Mouse (Mus musculus): ENCODE results near the gene Ppara. TPM values are rescaled to one million over a fixed set of nuclear protein-coding genes. Genes with fewer than 3 reads are reported as not detected.

Ppara gene
- polyA plus RNA-seq, 2 experiments = 4.4 to 6.9 TPM

DNA sequence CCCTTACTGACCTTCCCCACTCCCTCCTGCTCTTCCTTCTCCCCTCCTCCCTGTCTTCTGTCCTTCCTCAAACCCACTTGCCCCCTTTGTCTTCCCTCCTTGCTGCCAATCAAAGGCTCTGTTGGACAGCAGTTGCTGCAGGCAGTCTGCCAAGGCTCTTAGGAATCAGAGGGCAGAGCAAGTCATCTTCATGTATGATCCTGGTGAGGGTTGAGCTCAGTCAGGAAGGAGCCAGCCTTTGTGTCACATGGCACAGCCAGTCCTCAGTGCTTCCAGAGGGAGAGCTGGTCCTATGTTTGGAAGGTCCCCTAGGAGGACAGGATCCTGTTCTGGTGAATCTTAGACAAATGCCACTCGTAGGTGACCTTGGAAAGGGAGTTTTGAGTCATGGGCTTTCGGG, 68.1 kb downstream of the Ppara start:
- no peak overlapping the region for H3K9ac ChIP-seq (replicated peaks)
- H3K27me3 ChIP-seq (ENCODE audit: control insufficient read depth, insufficient read depth, low read length) = no peaks in the 10 kb centered on the region
- H3K4me1 ChIP-seq (replicated peaks; ENCODE audit: control insufficient read depth in 2 of 2, insufficient read depth in 2 of 2, low read length in 1 of 2) = no peaks in the 10 kb centered on the region
- DNase-seq (ENCODE audit: low read depth in 3 of 3, low spot score in 3 of 3) (no peak), ATAC-seq (ENCODE audit: insufficient read depth) (no peak)
- no peak for TF ChIP-seq CTCF (IDR thresholded peaks at IDR 0.05; ENCODE audit: low read depth)
- no peak for TF ChIP-seq EP300 (IDR thresholded peaks at IDR 0.05; ENCODE audit: low read depth)
- no peaks in the 10 kb centered on the region for H3K36me3 ChIP-seq (replicated peaks; ENCODE audit: control insufficient read depth, insufficient read depth, low read depth)
- no peak overlapping the region for H3K4me3 ChIP-seq (ENCODE audit: insufficient read depth in 1 of 2, low read depth in 2 of 2, low read length in 2 of 2)
- WGBS (ENCODE audit: insufficient replicate concordance) = 56% methylated on average over 2 of the region's 2 CpGs
- H3K9me3 ChIP-seq (ENCODE audit: control insufficient read depth, low read length) = no peaks in the 10 kb centered on the region
- no peak overlapping the region for H3K27ac ChIP-seq
- no peak overlapping the region for H3K4me2 ChIP-seq (ENCODE audit: low read depth)

DNA sequence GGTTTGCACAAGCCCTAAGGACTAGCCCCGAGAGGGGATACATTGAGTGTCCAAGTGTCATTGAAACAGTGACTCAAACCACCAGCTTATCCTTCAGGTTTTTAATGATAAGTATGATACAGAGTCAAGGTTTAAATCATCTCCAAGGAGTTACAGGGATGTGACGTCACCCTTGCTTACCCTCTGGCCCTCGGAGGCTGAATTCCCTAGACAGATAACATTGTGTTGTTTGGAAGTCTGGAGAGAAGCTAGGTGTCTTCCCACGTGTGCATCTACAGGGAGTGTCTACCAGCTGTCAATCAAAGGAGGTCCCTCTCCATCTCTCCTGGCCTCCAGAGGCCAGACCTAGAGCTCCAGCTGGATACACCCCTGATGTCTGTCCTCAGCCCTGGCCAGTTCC, 72.1 kb downstream of the Ppara start:
- ATAC-seq (ENCODE audit: insufficient read depth) (no peak), DNase-seq (ENCODE audit: low read depth in 3 of 3, low spot score in 3 of 3) (no peak)
- H3K4me1 ChIP-seq (replicated peaks; ENCODE audit: control insufficient read depth in 2 of 2, insufficient read depth in 2 of 2, low read length in 1 of 2) = peaks cover 9 to 12% of the 10 kb centered on the region in 2 experiments
- H3K36me3 ChIP-seq (replicated peaks; ENCODE audit: control insufficient read depth, insufficient read depth, low read depth) = no peaks in the 10 kb centered on the region
- H3K27ac ChIP-seq = no peak overlapping the region
- no peak overlapping the region for H3K4me3 ChIP-seq (ENCODE audit: insufficient read depth in 1 of 2, low read depth in 2 of 2, low read length in 2 of 2)
- no peak overlapping the region for H3K9ac ChIP-seq (replicated peaks)
- TF ChIP-seq CTCF (IDR thresholded peaks at IDR 0.05; ENCODE audit: low read depth) (no peak), EP300 (IDR thresholded peaks at IDR 0.05; ENCODE audit: low read depth) (no peak)
- no peaks in the 10 kb centered on the region for H3K27me3 ChIP-seq (ENCODE audit: control insufficient read depth, insufficient read depth, low read length)
- H3K4me2 ChIP-seq (ENCODE audit: low read depth) = no peak overlapping the region
- H3K9me3 ChIP-seq (ENCODE audit: control insufficient read depth, low read length) = no peaks in the 10 kb centered on the region
- WGBS (ENCODE audit: insufficient replicate concordance) = 59% methylated on average over 4 of the region's 4 CpGs

GRCm38 (mm10) chr15:85807404-85807803, 72.6 kb downstream of the Ppara start:
- no peak overlapping the region for H3K9ac ChIP-seq (replicated peaks)
- no peak overlapping the region for H3K27ac ChIP-seq
- no peaks in the 10 kb centered on the region for H3K36me3 ChIP-seq (replicated peaks; ENCODE audit: control insufficient read depth, insufficient read depth, low read depth)
- no peak overlapping the region for H3K4me2 ChIP-seq (ENCODE audit: low read depth)
- H3K4me1 ChIP-seq (replicated peaks; ENCODE audit: control insufficient read depth in 2 of 2, insufficient read depth in 2 of 2, low read length in 1 of 2) = peaks cover 14 to 15% of the 10 kb centered on the region in 2 experiments
- H3K9me3 ChIP-seq (ENCODE audit: control insufficient read depth, low read length) = no peaks in the 10 kb centered on the region
- H3K4me3 ChIP-seq (ENCODE audit: insufficient read depth in 1 of 2, low read depth in 2 of 2, low read length in 2 of 2) = no peak overlapping the region
- TF ChIP-seq EP300 (IDR thresholded peaks at IDR 0.05; ENCODE audit: low read depth) (no peak), CTCF (IDR thresholded peaks at IDR 0.05; ENCODE audit: low read depth) (no peak)
- 73% methylated on average over 4 of the region's 4 CpGs for WGBS (ENCODE audit: insufficient replicate concordance)
- ATAC-seq (ENCODE audit: insufficient read depth) = no peak
- DNase-seq (ENCODE audit: low read depth in 3 of 3, low spot score in 3 of 3) = no peak
- no peaks in the 10 kb centered on the region for H3K27me3 ChIP-seq (ENCODE audit: control insufficient read depth, insufficient read depth, low read length)

DNA sequence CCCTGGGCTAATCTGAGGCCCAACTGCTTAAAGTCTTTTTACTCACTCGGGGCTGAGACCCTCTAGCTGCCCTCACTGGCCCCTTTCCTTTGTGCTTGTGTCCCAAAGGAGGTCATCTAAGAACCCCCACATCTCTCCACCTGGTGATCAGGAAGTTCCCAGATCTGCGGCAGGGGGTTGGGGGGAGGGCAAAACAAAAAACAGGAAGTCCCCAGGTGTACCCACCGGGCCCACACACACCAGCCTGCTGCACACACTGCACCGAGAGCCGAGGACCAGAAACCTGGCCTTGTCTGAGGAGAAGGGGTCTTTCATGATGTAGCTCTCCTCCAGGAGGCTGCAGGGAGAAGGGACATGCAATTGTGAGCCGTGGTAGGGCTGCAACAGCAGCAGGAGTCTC, 73.2 kb downstream of the Ppara start:
- TF ChIP-seq EP300 (IDR thresholded peaks at IDR 0.05; ENCODE audit: low read depth) (no peak), CTCF (IDR thresholded peaks at IDR 0.05; ENCODE audit: low read depth) (no peak)
- H3K9ac ChIP-seq (replicated peaks) = no peak overlapping the region
- H3K27ac ChIP-seq = no peak overlapping the region
- ATAC-seq (ENCODE audit: insufficient read depth) (no peak), DNase-seq (ENCODE audit: low read depth in 3 of 3, low spot score in 3 of 3) (no peak)
- H3K4me1 ChIP-seq (replicated peaks; ENCODE audit: control insufficient read depth in 2 of 2, insufficient read depth in 2 of 2, low read length in 1 of 2) = peaks cover 14 to 15% of the 10 kb centered on the region in 2 experiments
- no peaks in the 10 kb centered on the region for H3K36me3 ChIP-seq (replicated peaks; ENCODE audit: control insufficient read depth, insufficient read depth, low read depth)
- WGBS (ENCODE audit: insufficient replicate concordance) = 61% methylated on average over 6 of the region's 6 CpGs
- H3K4me2 ChIP-seq (ENCODE audit: low read depth) = no peak overlapping the region
- H3K4me3 ChIP-seq (ENCODE audit: insufficient read depth in 1 of 2, low read depth in 2 of 2, low read length in 2 of 2) = no peak overlapping the region
- no peaks in the 10 kb centered on the region for H3K27me3 ChIP-seq (ENCODE audit: control insufficient read depth, insufficient read depth, low read length)
- no peaks in the 10 kb centered on the region for H3K9me3 ChIP-seq (ENCODE audit: control insufficient read depth, low read length)

- peaks cover 18% of the 10 kb centered on the region in 2 experiments for H3K4me1 ChIP-seq (replicated peaks; ENCODE audit: control insufficient read depth in 2 of 2, insufficient read depth in 2 of 2, low read length in 1 of 2)
- 70% methylated on average over 8 of the region's 8 CpGs for WGBS (ENCODE audit: insufficient replicate concordance)
- ATAC-seq (ENCODE audit: insufficient read depth) (no peak), DNase-seq (ENCODE audit: low read depth in 3 of 3, low spot score in 3 of 3) (no peak)
- no peak overlapping the region for H3K4me3 ChIP-seq (ENCODE audit: insufficient read depth in 1 of 2, low read depth in 2 of 2, low read length in 2 of 2)
- no peak overlapping the region for H3K4me2 ChIP-seq (ENCODE audit: low read depth)
- H3K27ac ChIP-seq = no peak overlapping the region
- H3K36me3 ChIP-seq (replicated peaks; ENCODE audit: control insufficient read depth, insufficient read depth, low read depth) = no peaks in the 10 kb centered on the region
- H3K9ac ChIP-seq (replicated peaks) = no peak overlapping the region
- TF ChIP-seq EP300 (IDR thresholded peaks at IDR 0.05; ENCODE audit: low read depth) = no peak
- 0 out of 2 replicates have a peak, but pooled peaks have one; percentile 24 for TF ChIP-seq CTCF (IDR thresholded peaks at IDR 0.05; ENCODE audit: low read depth)
- no peaks in the 10 kb centered on the region for H3K27me3 ChIP-seq (ENCODE audit: control insufficient read depth, insufficient read depth, low read length)
- no peaks in the 10 kb centered on the region for H3K9me3 ChIP-seq (ENCODE audit: control insufficient read depth, low read length)
These were observed 73.7 kb downstream of the Ppara start for GRCm38 (mm10) chr15:85808434-85808833.

Measured in liver, embryonic 14.5 days (tissue).